Mouse (Mus musculus): ENCODE results near the gene Dapk2. TPM values are rescaled to one million over a fixed set of nuclear protein-coding genes. Genes with fewer than 3 reads are reported as not detected.

Dapk2 gene
- polyA plus RNA-seq, 1 experiment from 2014 or later, result 0.78 TPM

GRCm38 (mm10) chr9:66120945-66121344 is 37.1 kb upstream of the Dapk2 start:
- DNase-seq, result no peak
- Histone ChIP-seq H3K27me3 (ENCODE audit: control insufficient read depth, insufficient read depth, low read length) (no peaks in the 10 kb centered on the region), H3K4me1 (ENCODE audit: control insufficient read depth, insufficient read depth, low read length) (peaks cover 25% of the 10 kb centered on the region), H3K27ac (replicated peaks; ENCODE audit: low read depth, low read length) (no peak overlapping the region), H3K4me2 (ENCODE audit: low read length) (no peak overlapping the region), H3K9ac (replicated peaks; ENCODE audit: low read length) (no peak overlapping the region), H3K4me3 (replicated peaks; ENCODE audit: low read depth, low read length) (no peak overlapping the region), H3K36me3 (ENCODE audit: control insufficient read depth, insufficient read depth, low read length) (no peaks in the 10 kb centered on the region), H3K9me3 (ENCODE audit: control insufficient read depth, low read length) (no peaks in the 10 kb centered on the region)
- ATAC-seq (ENCODE audit: low FRiP score, low TSS enrichment), result no peak
- WGBS, result 57% methylated on average over 3 of the region's 3 CpGs

- peaks cover 25% of the 10 kb centered on the region for H3K4me1 ChIP-seq (ENCODE audit: control insufficient read depth, insufficient read depth, low read length)
- no peaks in the 10 kb centered on the region for H3K9me3 ChIP-seq (ENCODE audit: control insufficient read depth, low read length)
- ATAC-seq (ENCODE audit: low FRiP score, low TSS enrichment), result no peak
- no peak overlapping the region for H3K9ac ChIP-seq (replicated peaks; ENCODE audit: low read length)
- H3K4me3 ChIP-seq (replicated peaks; ENCODE audit: low read depth, low read length), result no peak overlapping the region
- H3K27ac ChIP-seq (replicated peaks; ENCODE audit: low read depth, low read length), result no peak overlapping the region
- no peaks in the 10 kb centered on the region for H3K27me3 ChIP-seq (ENCODE audit: control insufficient read depth, insufficient read depth, low read length)
- no peak for DNase-seq
- no peak overlapping the region for H3K4me2 ChIP-seq (ENCODE audit: low read length)
- H3K36me3 ChIP-seq (ENCODE audit: control insufficient read depth, insufficient read depth, low read length), result no peaks in the 10 kb centered on the region
Observed at GRCm38 (mm10) chr9:66121421-66121820, 36.6 kb upstream of the Dapk2 start.

GRCm38 (mm10) chr9:66123648-66124047 is 34.4 kb upstream of the Dapk2 start:
- 16% methylated on average over 5 of the region's 5 CpGs for WGBS

GRCm38 (mm10) chr9:66124111-66124531 is 33.9 kb upstream of the Dapk2 start:
- peak overlapping the region; percentile 58 for H3K4me3 ChIP-seq (replicated peaks; ENCODE audit: low read depth, low read length)
- under 1% methylated on average over 12 of the region's 12 CpGs for WGBS
- no peak for DNase-seq
- H3K4me2 ChIP-seq (ENCODE audit: low read length), result peak overlapping the region; percentile 74
- peak; percentile 13; the same call in 1 of the 2 replicates for ATAC-seq (ENCODE audit: low FRiP score, low TSS enrichment)
- no peaks in the 10 kb centered on the region for H3K27me3 ChIP-seq (ENCODE audit: control insufficient read depth, insufficient read depth, low read length)
- H3K4me1 ChIP-seq (ENCODE audit: control insufficient read depth, insufficient read depth, low read length), result peaks cover 35% of the 10 kb centered on the region
- H3K36me3 ChIP-seq (ENCODE audit: control insufficient read depth, insufficient read depth, low read length), result no peaks in the 10 kb centered on the region
- peak overlapping the region; percentile 73 for H3K9ac ChIP-seq (replicated peaks; ENCODE audit: low read length)
- no peaks in the 10 kb centered on the region for H3K9me3 ChIP-seq (ENCODE audit: control insufficient read depth, low read length)
- H3K27ac ChIP-seq (replicated peaks; ENCODE audit: low read depth, low read length), result peak overlapping the region; percentile 89

More at GRCm38 (mm10) chr9:66123648-66124047, 34.4 kb upstream of the Dapk2 start:
- H3K9ac ChIP-seq (replicated peaks; ENCODE audit: low read length), result peak overlapping the region; percentile 73
- no peak for DNase-seq
- no peaks in the 10 kb centered on the region for H3K27me3 ChIP-seq (ENCODE audit: control insufficient read depth, insufficient read depth, low read length)
- peaks cover 35% of the 10 kb centered on the region for H3K4me1 ChIP-seq (ENCODE audit: control insufficient read depth, insufficient read depth, low read length)
- H3K9me3 ChIP-seq (ENCODE audit: control insufficient read depth, low read length), result no peaks in the 10 kb centered on the region
- no peak for ATAC-seq (ENCODE audit: low FRiP score, low TSS enrichment)
- H3K36me3 ChIP-seq (ENCODE audit: control insufficient read depth, insufficient read depth, low read length), result no peaks in the 10 kb centered on the region
- H3K4me3 ChIP-seq (replicated peaks; ENCODE audit: low read depth, low read length), result peak overlapping the region; percentile 58
- peak overlapping the region; percentile 89 for H3K27ac ChIP-seq (replicated peaks; ENCODE audit: low read depth, low read length)
- H3K4me2 ChIP-seq (ENCODE audit: low read length), result peak overlapping the region; percentile 74

- Histone ChIP-seq H3K4me3 (replicated peaks; ENCODE audit: low read depth, low read length) (peak overlapping the region; percentile 58), H3K9ac (replicated peaks; ENCODE audit: low read length) (peak overlapping the region; percentile 73), H3K9me3 (ENCODE audit: control insufficient read depth, low read length) (no peaks in the 10 kb centered on the region), H3K4me1 (ENCODE audit: control insufficient read depth, insufficient read depth, low read length) (peaks cover 35% of the 10 kb centered on the region), H3K27me3 (ENCODE audit: control insufficient read depth, insufficient read depth, low read length) (no peaks in the 10 kb centered on the region), H3K27ac (replicated peaks; ENCODE audit: low read depth, low read length) (peak overlapping the region; percentile 89), H3K4me2 (ENCODE audit: low read length) (peak overlapping the region; percentile 74), H3K36me3 (ENCODE audit: control insufficient read depth, insufficient read depth, low read length) (no peaks in the 10 kb centered on the region)
- 7% methylated on average over 33 of the region's 33 CpGs for WGBS
- DNase-seq, result peak; percentile 98
- peak; percentile 98 for ATAC-seq (ENCODE audit: low FRiP score, low TSS enrichment)
Observed at GRCm38 (mm10) chr9:66124681-66125542, 33.1 kb upstream of the Dapk2 start.

GRCm38 (mm10) chr9:66125543-66126455 is 32.2 kb upstream of the Dapk2 start:
- DNase-seq (no peak), ATAC-seq (ENCODE audit: low FRiP score, low TSS enrichment) (no peak)
- 57% methylated on average over 12 of the region's 12 CpGs for WGBS
- Histone ChIP-seq H3K4me3 (replicated peaks; ENCODE audit: low read depth, low read length) (peak overlapping the region; percentile 56), H3K27me3 (ENCODE audit: control insufficient read depth, insufficient read depth, low read length) (no peaks in the 10 kb centered on the region), H3K9ac (replicated peaks; ENCODE audit: low read length) (no peak overlapping the region), H3K9me3 (ENCODE audit: control insufficient read depth, low read length) (no peaks in the 10 kb centered on the region), H3K36me3 (ENCODE audit: control insufficient read depth, insufficient read depth, low read length) (no peaks in the 10 kb centered on the region), H3K4me2 (ENCODE audit: low read length) (peak overlapping the region; percentile 61), H3K4me1 (ENCODE audit: control insufficient read depth, insufficient read depth, low read length) (peaks cover 35% of the 10 kb centered on the region), H3K27ac (replicated peaks; ENCODE audit: low read depth, low read length) (peak overlapping the region; percentile 89)

- ATAC-seq (ENCODE audit: low FRiP score, low TSS enrichment) (peak; percentile 67), DNase-seq (peak; percentile 98)
- Histone ChIP-seq H3K4me2 (ENCODE audit: low read length) (peak within 1 kb of the TSS; percentile 61), H3K9me3 (ENCODE audit: control insufficient read depth, low read length) (no peaks in the 10 kb centered on the region), H3K4me3 (replicated peaks; ENCODE audit: low read depth, low read length) (peak within 1 kb of the TSS; percentile 56), H3K27me3 (ENCODE audit: control insufficient read depth, insufficient read depth, low read length) (no peaks in the 10 kb centered on the region), H3K27ac (replicated peaks; ENCODE audit: low read depth, low read length) (peak within 1 kb of the TSS; percentile 50), H3K4me1 (ENCODE audit: control insufficient read depth, insufficient read depth, low read length) (peaks cover 35% of the 10 kb centered on the region), H3K9ac (replicated peaks; ENCODE audit: low read length) (peak within 1 kb of the TSS; percentile 59), H3K36me3 (ENCODE audit: control insufficient read depth, insufficient read depth, low read length) (no peaks in the 10 kb centered on the region)
- WGBS, result 2% methylated on average over 34 of the region's 34 CpGs
Observed at GRCm38 (mm10) chr9:66126456-66127192, 31.4 kb upstream of the Dapk2 start, which contains the start of the genes Snx1 and Ciao2a. Gene Snx1, minus strand, starts transcription at chr9:66126587. Gene Ciao2a, plus strand, starts transcription at chr9:66126611.

GRCm38 (mm10) chr9:66127193-66127546 is 30.9 kb upstream of the Dapk2 start:
- peak overlapping the region; percentile 59 for H3K9ac ChIP-seq (replicated peaks; ENCODE audit: low read length)
- ATAC-seq (ENCODE audit: low FRiP score, low TSS enrichment) (no peak), DNase-seq (no peak)
- no peaks in the 10 kb centered on the region for H3K27me3 ChIP-seq (ENCODE audit: control insufficient read depth, insufficient read depth, low read length)
- 50% methylated on average over 6 of the region's 6 CpGs for WGBS
- peak overlapping the region; percentile 50; the same call in 1 of the 2 replicates for H3K27ac ChIP-seq (replicated peaks; ENCODE audit: low read depth, low read length)
- H3K9me3 ChIP-seq (ENCODE audit: control insufficient read depth, low read length), result no peaks in the 10 kb centered on the region
- H3K36me3 ChIP-seq (ENCODE audit: control insufficient read depth, insufficient read depth, low read length), result no peaks in the 10 kb centered on the region
- peak overlapping the region; percentile 61 for H3K4me2 ChIP-seq (ENCODE audit: low read length)
- H3K4me1 ChIP-seq (ENCODE audit: control insufficient read depth, insufficient read depth, low read length), result peaks cover 35% of the 10 kb centered on the region
- peak overlapping the region; percentile 56 for H3K4me3 ChIP-seq (replicated peaks; ENCODE audit: low read depth, low read length)

Measured in midbrain, embryonic 14.5 days (tissue).